Mouse (Mus musculus) hindbrain, embryonic 11.5 days (tissue): ENCODE measurements at regions not wholly inside any gene's neighbourhood (a gene's known extent, or its start where the extent isn't known, plus 50 kb on each side); places are given as distances from the start of the nearest gene placed in this dataset.
"Not testable (repeated sequence)": the region's sequence is repeated elsewhere in the genome, so short reads cannot be mapped to it uniquely, and the experiment has no call there.

Source experiments
- ATAC-seq: fragments of 200-750 bp; cut with Nextera tagmentation; 2 replicates; pipeline ENCODE4 v1.8.0; 2017; ENCODE audit warnings: mild to moderate bottlenecking, moderate TSS enrichment, moderate library complexity; ENCODE audit not compliant: low FRiP score
- DNase-seq: peaks from one replicate; pipeline ENCODE4 v3.0.0-alpha.2; 2015; ENCODE audit warnings: low spot score
- H3K27ac ChIP-seq: fragments of 300-500 bp; sonication (generic); 2 replicates; pipeline ENCODE4 v1.5.1; 2014; ENCODE audit warnings: mild to moderate bottlenecking, low read depth, low read length
- H3K27me3 ChIP-seq: fragments of 300-500 bp; sonication (generic); 2 replicates; pipeline ENCODE4 v1.6.1; 2014; ENCODE audit warnings: mild to moderate bottlenecking, low read length, moderate library complexity, mixed read lengths; ENCODE audit not compliant: control insufficient read depth, insufficient read depth
- H3K36me3 ChIP-seq: fragments of 300-500 bp; sonication (generic); 2 replicates; pipeline ENCODE4 v1.6.1; 2014; ENCODE audit warnings: mild to moderate bottlenecking, low read length, moderate library complexity, mixed read lengths; ENCODE audit not compliant: control insufficient read depth, insufficient read depth
- H3K4me1 ChIP-seq: fragments of 300-500 bp; sonication (generic); replicated peaks from 2 replicates; pipeline ENCODE4 v1.6.1; 2014; ENCODE audit warnings: low read length, mixed read lengths; ENCODE audit not compliant: control insufficient read depth, insufficient read depth
- H3K4me2 ChIP-seq: fragments of 300-500 bp; sonication (generic); replicated peaks from 2 replicates; pipeline ENCODE4 v1.6.1; 2014; ENCODE audit warnings: mild to moderate bottlenecking, low read depth, low read length
- H3K4me3 ChIP-seq: fragments of 300-500 bp; sonication (generic); 2 replicates; pipeline ENCODE4 v1.5.1; 2014; ENCODE audit warnings: low read depth, low read length
- H3K9ac ChIP-seq: fragments of 300-500 bp; sonication (generic); 2 replicates; pipeline ENCODE4 v1.6.1; 2014; ENCODE audit warnings: low read depth, low read length
- H3K9me3 ChIP-seq: fragments of 300-500 bp; sonication (generic); 2 replicates; pipeline ENCODE4 v1.6.1; 2016; ENCODE audit warnings: low read length; ENCODE audit not compliant: control insufficient read depth
- WGBS: fragments of 180-500 bp; shearing (Covaris S2); extraction: QIAGEN DNeasy Blood & Tissue Kit; methylation state at CpG from one replicate; pipeline ENCODE4 v1.1.7; 2014; 5-methylcytosine and 5-hydroxymethylcytosine counted together

DNA sequence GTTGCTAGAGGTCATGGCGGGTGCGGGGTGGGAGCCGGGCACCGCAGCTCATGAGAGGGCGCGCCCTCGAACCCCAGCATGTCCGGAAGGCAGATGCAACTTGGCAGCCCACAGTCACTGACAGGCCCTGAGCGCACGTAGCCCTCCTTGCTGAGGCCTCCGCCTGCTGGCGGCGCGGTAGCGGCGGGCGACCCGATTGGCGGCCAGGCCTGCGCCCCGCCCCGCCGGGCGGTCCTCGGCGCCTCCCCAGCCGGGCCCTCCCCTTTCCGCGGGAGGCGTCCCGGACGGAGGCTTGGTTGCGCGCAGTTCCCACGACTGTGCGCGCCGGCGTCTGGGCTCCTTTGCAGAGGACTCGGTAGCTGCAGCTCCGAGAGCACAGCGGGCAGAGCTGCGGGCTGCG, 301.9 kb downstream of the Hpcal1 start:
- Histone ChIP-seq H3K4me2 (peak overlapping the region; percentile 54), H3K9ac (peak overlapping the region; percentile 62), H3K4me3 (peak overlapping the region; percentile 50)
- 2% methylated on average over 19 of the region's 44 CpGs for WGBS
- H3K4me1 ChIP-seq, H3K27me3 ChIP-seq, H3K9me3 ChIP-seq, H3K27ac ChIP-seq, H3K36me3 ChIP-seq: not testable (repeated sequence)
- ATAC-seq: peak; percentile 84
- DNase-seq: peak; percentile 82

GRCm38 (mm10) chr12:17993368-17993767, 302.7 kb downstream of the Hpcal1 start:
- peak overlapping the region; percentile 50 for H3K4me3 ChIP-seq
- DNase-seq: peak; percentile 31
- H3K36me3 ChIP-seq, H3K9me3 ChIP-seq, H3K4me1 ChIP-seq, H3K27me3 ChIP-seq, ATAC-seq, H3K27ac ChIP-seq: not testable (repeated sequence)
- whole genome bisulfite sequencing: 7% methylated on average over 21 of the region's 22 CpGs
- H3K9ac ChIP-seq: peak overlapping the region; percentile 34; the same call in 1 of the 2 replicates
- peak overlapping the region; percentile 39 for H3K4me2 ChIP-seq
